Comparison of ENCODE assay signal across 14 mouse cellular contexts in the genomic region with DNA sequence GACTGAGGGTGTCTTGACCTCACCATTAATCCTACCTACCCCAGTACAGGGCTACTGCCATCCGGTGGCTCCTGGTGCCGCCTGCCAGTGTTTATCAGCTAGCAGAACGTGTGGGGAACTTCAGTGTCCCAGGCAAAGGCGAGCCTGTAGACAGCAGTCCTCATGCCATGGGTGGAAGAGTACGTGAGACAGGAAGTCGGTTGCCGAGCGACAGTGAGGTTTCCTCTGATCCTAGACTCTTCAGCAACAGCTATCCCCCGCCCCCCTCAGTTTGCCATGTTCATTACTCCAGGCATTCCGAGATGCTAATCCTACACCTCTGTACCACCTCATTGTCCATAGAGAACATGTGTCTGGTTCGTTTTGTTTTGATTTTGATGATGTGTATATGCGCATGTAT. TPM values are rescaled to one million over a fixed set of nuclear protein-coding genes. Genes with fewer than 3 reads are reported as not detected.
DNase-seq lines count a peak whose midpoint lies in the region; ATAC-seq lines count a peak whose summit lies in the region.
"Had no signal": no experiment of that assay in that cellular context is flagged by ENCODE, and none has a peak within 500 bp of the region (broad histone marks: within the 10 kb centered on the region; RNA-seq: fewer than 3 reads in every experiment).

No protein-coding gene starts in this region.

- no peak for ATAC-seq in kidney, embryonic 16.5 days (ENCODE audit: low FRiP score, low TSS enrichment)
- peak; percentile 66 for ATAC-seq in inflammation-experienced regulatory T-cells, adult 6 months

- H3K9ac ChIP-seq in kidney, embryonic 16.5 days (replicated peaks; ENCODE audit: low read length) = no peak overlapping the region
- H3K9ac ChIP-seq: hindbrain, embryonic 14.5 days; limb, embryonic 12.5 days had no signal

- no peak overlapping the region for H3K4me3 ChIP-seq in kidney, embryonic 16.5 days (ENCODE audit: low read length)
- H3K4me3 ChIP-seq: limb, embryonic 12.5 days had no signal

- H3K36me3 ChIP-seq in kidney, embryonic 16.5 days (ENCODE audit: insufficient read depth, low read length) = no peaks in the 10 kb centered on the region
- H3K36me3 ChIP-seq: limb, embryonic 12.5 days had no signal

- 52% methylated on average over 12 of the region's 12 CpGs for WGBS in kidney, embryonic 16.5 days

- no peak for DNase-seq in kidney, postnatal 10 days
- peak; percentile 43 for DNase-seq in thymus, postnatal 14 days
- no peak for DNase-seq in thymus, adult 18-20 months
- DNase-seq in thymus, postnatal 4 days = peak; percentile 38
- DNase-seq in gastrocnemius, postnatal 10 days = no peak
- DNase-seq in B cell, adult 2 months = no peak
- DNase-seq: cerebellum, adult 11 months; layer of hippocampus, postnatal 36 days had no signal

- no peaks in the 10 kb centered on the region for H3K27me3 ChIP-seq in kidney, embryonic 16.5 days (ENCODE audit: insufficient read depth, low read length)
- H3K27me3 ChIP-seq: limb, embryonic 12.5 days had no signal

- H3K27ac ChIP-seq in kidney, embryonic 16.5 days (ENCODE audit: low read length) = no peak overlapping the region
- H3K27ac ChIP-seq: hindbrain, embryonic 14.5 days; kidney, postnatal 0 days; limb, embryonic 12.5 days; macrophage had no signal

- H3K9me3 ChIP-seq in kidney, embryonic 16.5 days (ENCODE audit: low read length) = no peaks in the 10 kb centered on the region
- H3K9me3 ChIP-seq: limb, embryonic 12.5 days had no signal

- H3K4me1 ChIP-seq in kidney, embryonic 16.5 days (ENCODE audit: insufficient read depth, low read length) = peaks cover 49% of the 10 kb centered on the region

- H3K4me2 ChIP-seq in kidney, embryonic 16.5 days (replicated peaks; ENCODE audit: low read depth, low read length) = 0 out of 2 replicates have a peak overlapping the region, but pooled peaks have one; percentile 5
- H3K4me2 ChIP-seq: hindbrain, embryonic 14.5 days; limb, embryonic 12.5 days had no signal

RNA-seq across cellular contexts. Expression of a gene that starts 29.2 kb away (rescaled TPM):
- polyA plus RNA-seq in kidney, embryonic 16.5 days (2015; fragmentation: Nextera tagmentation; extraction: Ambion mirVana) = 47.0 and 47.1 TPM in 2 replicates
- polyA plus RNA-seq in inflammation-experienced regulatory T-cells, adult 6 months (2017; shearing (Covaris generic)) = 10 to 100 TPM; 14.8 to 39.1 (median 20.4) TPM
- 10 to 100 TPM; 40.8 to 46.3 TPM for total RNA-seq in gastrocnemius, postnatal 10 days (2021)

Comparison
In these comparisons a context has a peak if more than half of its experiments do, and no peak if none do; other contexts are left out.
1. DNase-seq: peak in thymus, postnatal 14 days (single experiment) and thymus, postnatal 4 days (single experiment); none in kidney, postnatal 10 days (single experiment), thymus, adult 18-20 months (0 of 2), gastrocnemius, postnatal 10 days (single experiment) and B cell, adult 2 months (0 of 2).